Mouse (Mus musculus) myocyte (in vitro differentiated cells): ENCODE data around the gene Cox6a2.

Experiments used
- MYOD1 ChIP-seq, 3 experiments: IDR thresholded peaks; one replicate each; pipeline ENCODE4 v1.6.1; 2011; ENCODE audit warnings: control low read depth in 2 of 3, low read depth in 2 of 3, mild to moderate bottlenecking in 2 of 3, moderate library complexity in 1 of 3; ENCODE audit not compliant: insufficient read length in 2 of 3, control insufficient read depth in 1 of 3
- POLR2A ChIP-seq: IDR thresholded peaks from one replicate; pipeline ENCODE4 v1.6.1; 2011; ENCODE audit warnings: low read depth, mild to moderate bottlenecking, control low read depth, moderate library complexity; ENCODE audit not compliant: insufficient read length

- no peak for TF ChIP-seq MYOD1 (IDR thresholded peaks at IDR 0.05; ENCODE audit: control insufficient read depth in 1 of 3, insufficient read length in 2 of 3, low read depth in 2 of 3)
- TF ChIP-seq POLR2A: no peak
These were observed 28.6 kb upstream of the Cox6a2 start for GRCm38 (mm10) chr7:128234796-128235195.
